8 mouse cellular contexts compared by ENCODE assay signal in genomic region chr3:60608952-60609403, GRCm38 (mm10).
DNase-seq lines count a peak whose midpoint lies in the region; ATAC-seq and TF ChIP-seq lines count a peak whose summit lies in the region.

No protein-coding gene starts in this region.

- H3K4me3 ChIP-seq in heart, postnatal 0 days (ENCODE audit: low read depth, low read length): no peak overlapping the region
- H3K4me3 ChIP-seq in heart, embryonic 11.5 days (ENCODE audit: low read depth, low read length): no peak overlapping the region
- H3K4me3 ChIP-seq in forebrain, embryonic 16.5 days (replicated peaks; ENCODE audit: low read length): no peak overlapping the region
- no peak overlapping the region for H3K4me3 ChIP-seq in midbrain, embryonic 14.5 days (replicated peaks; ENCODE audit: low read depth, low read length)

- 8% methylated on average over 2 of the region's 2 CpGs for WGBS in heart, postnatal 0 days
- WGBS in heart, embryonic 11.5 days (ENCODE audit: insufficient replicate concordance): 15% methylated on average over 2 of the region's 2 CpGs
- 10% methylated on average over 2 of the region's 2 CpGs for WGBS in forebrain, embryonic 16.5 days
- 9% methylated on average over 2 of the region's 2 CpGs for WGBS in midbrain, embryonic 14.5 days

- no peaks in the 10 kb centered on the region for H3K9me3 ChIP-seq in heart, postnatal 0 days (replicated peaks; ENCODE audit: control insufficient read depth, low read length)
- H3K9me3 ChIP-seq in heart, embryonic 11.5 days (replicated peaks; ENCODE audit: control insufficient read depth, low read length): no peaks in the 10 kb centered on the region
- no peaks in the 10 kb centered on the region for H3K9me3 ChIP-seq in forebrain, embryonic 16.5 days (ENCODE audit: control insufficient read depth, low read length)
- H3K9me3 ChIP-seq in midbrain, embryonic 14.5 days (ENCODE audit: control insufficient read depth, low read length): no peaks in the 10 kb centered on the region

- H3K27me3 ChIP-seq in heart, postnatal 0 days (ENCODE audit: control insufficient read depth, insufficient read depth, low read length): no peaks in the 10 kb centered on the region
- H3K27me3 ChIP-seq in heart, embryonic 11.5 days (ENCODE audit: control insufficient read depth, insufficient read depth, low read length): no peaks in the 10 kb centered on the region
- no peaks in the 10 kb centered on the region for H3K27me3 ChIP-seq in forebrain, embryonic 16.5 days (replicated peaks; ENCODE audit: control insufficient read depth, insufficient read depth, low read length)
- no peaks in the 10 kb centered on the region for H3K27me3 ChIP-seq in midbrain, embryonic 14.5 days (ENCODE audit: control insufficient read depth, insufficient read depth, low read length)

- ATAC-seq in heart, postnatal 0 days (ENCODE audit: insufficient read depth, low read depth): no peak
- ATAC-seq in heart, embryonic 11.5 days (replicated peaks; ENCODE audit: insufficient number of reproducible peaks, low FRiP score, low TSS enrichment): no peak
- ATAC-seq in forebrain, embryonic 16.5 days: 0 out of 2 replicates have a peak, but pooled peaks have one; percentile 36
- ATAC-seq in midbrain, embryonic 14.5 days (ENCODE audit: low FRiP score, low TSS enrichment): 0 out of 2 replicates have a peak, but pooled peaks have one; percentile 55
- ATAC-seq in monocyte, adult 5-6 weeks (replicated peaks; ENCODE audit: insufficient number of reproducible peaks, low FRiP score, low TSS enrichment, poor library complexity, severe bottlenecking): no peak

- no peak for TF ChIP-seq EP300 in heart, postnatal 0 days (IDR thresholded peaks at IDR 0.05; ENCODE audit: low read depth)

- H3K4me1 ChIP-seq in heart, postnatal 0 days (ENCODE audit: control insufficient read depth, insufficient read depth): 0 out of 2 replicates have a peak, but pooled peaks cover 3% of the 10 kb centered on the region
- H3K4me1 ChIP-seq in heart, embryonic 11.5 days (ENCODE audit: control insufficient read depth, insufficient read depth, low read length): peaks cover 3% of the 10 kb centered on the region; the same call in 1 of the 2 replicates
- no peaks in the 10 kb centered on the region for H3K4me1 ChIP-seq in forebrain, embryonic 16.5 days (replicated peaks; ENCODE audit: control insufficient read depth, insufficient read depth, low read length)
- no peaks in the 10 kb centered on the region for H3K4me1 ChIP-seq in midbrain, embryonic 14.5 days (ENCODE audit: control insufficient read depth, insufficient read depth, low read length)

- no peak overlapping the region for H3K27ac ChIP-seq in heart, postnatal 0 days (ENCODE audit: low read depth)
- H3K27ac ChIP-seq in heart, embryonic 11.5 days (ENCODE audit: low read depth, low read length): no peak overlapping the region
- no peak overlapping the region for H3K27ac ChIP-seq in forebrain, embryonic 16.5 days (ENCODE audit: low read length)
- no peak overlapping the region for H3K27ac ChIP-seq in midbrain, embryonic 14.5 days (replicated peaks; ENCODE audit: low read depth, low read length)

- peaks cover 17% of the 10 kb centered on the region for H3K36me3 ChIP-seq in heart, postnatal 0 days (replicated peaks; ENCODE audit: control insufficient read depth, insufficient read depth, low read length)
- no peaks in the 10 kb centered on the region for H3K36me3 ChIP-seq in heart, embryonic 11.5 days (ENCODE audit: control insufficient read depth, insufficient read depth, low read length)
- H3K36me3 ChIP-seq in forebrain, embryonic 16.5 days (ENCODE audit: control insufficient read depth, insufficient read depth): no peaks in the 10 kb centered on the region
- no peaks in the 10 kb centered on the region for H3K36me3 ChIP-seq in midbrain, embryonic 14.5 days (ENCODE audit: control insufficient read depth, insufficient read depth, low read length)

- H3K4me2 ChIP-seq in heart, postnatal 0 days (ENCODE audit: low read depth, low read length): no peak overlapping the region
- H3K4me2 ChIP-seq in heart, embryonic 11.5 days: no peak overlapping the region
- H3K4me2 ChIP-seq in forebrain, embryonic 16.5 days (ENCODE audit: low read length): no peak overlapping the region
- no peak overlapping the region for H3K4me2 ChIP-seq in midbrain, embryonic 14.5 days (ENCODE audit: low read length)

- no peak overlapping the region for H3K9ac ChIP-seq in heart, postnatal 0 days (replicated peaks; ENCODE audit: low read depth, low read length)
- H3K9ac ChIP-seq in heart, embryonic 11.5 days (ENCODE audit: low read depth, low read length): no peak overlapping the region
- H3K9ac ChIP-seq in forebrain, embryonic 16.5 days (replicated peaks; ENCODE audit: low read depth, low read length): no peak overlapping the region
- no peak overlapping the region for H3K9ac ChIP-seq in midbrain, embryonic 14.5 days (replicated peaks; ENCODE audit: low read length)

- peak; percentile 52 for DNase-seq in heart, postnatal 0 days (ENCODE audit: low spot score)
- DNase-seq in thymus, postnatal 14 days: peak; percentile 42
- DNase-seq in thymus, postnatal 25 days: no peak
- peak; percentile 82 for DNase-seq in midbrain, embryonic 14.5 days
- DNase-seq in gastrocnemius, adult 8-10 months (ENCODE audit: low spot score in 2 of 2): no peak

- TF ChIP-seq CTCF in heart, postnatal 0 days (IDR thresholded peaks at IDR 0.05; ENCODE audit: low read depth): peak; percentile 59

Comparison
In these comparisons a context has a peak if more than half of its experiments do, and no peak if none do; other contexts are left out.
1. DNase-seq: peak in heart, postnatal 0 days (single experiment), thymus, postnatal 14 days (single experiment) and midbrain, embryonic 14.5 days (single experiment); none in thymus, postnatal 25 days (single experiment) and gastrocnemius, adult 8-10 months (0 of 2).
2. ATAC-seq: peak in forebrain, embryonic 16.5 days (single experiment) and midbrain, embryonic 14.5 days (single experiment); none in heart, postnatal 0 days (single experiment), heart, embryonic 11.5 days (single experiment) and monocyte, adult 5-6 weeks (single experiment).